Mouse (Mus musculus): Measurements from ENCODE around the gene Hipk1. TPM values are rescaled to one million over a fixed set of nuclear protein-coding genes. Genes with fewer than 3 reads are reported as not detected.

The Hipk1 gene
- polyA plus RNA-seq, 1 experiment = 28.8 TPM

Other genes starting within 250 kb of the Hipk1 start
- 0.21 and 0.44 TPM in 2 replicates for gene Syt6, start 216.3 kb downstream of the Hipk1 start, polyA plus RNA-seq (2012; rRNA removed)
- 0.04 TPM in 1 of 2 replicates, not detected in the other for gene Atg4a-ps, start 145.5 kb downstream of the Hipk1 start, polyA plus RNA-seq (2012; rRNA removed)
- gene Olfml3, start 53.6 kb downstream of the Hipk1 start, polyA plus RNA-seq (2012; rRNA removed) = 6.3 and 7.0 TPM in 2 replicates
- gene Gm10964, start 52.2 kb downstream of the Hipk1 start, polyA plus RNA-seq (2012; rRNA removed) = not detected in 2 replicates
- 7.1 and 12.0 TPM in 2 replicates for gene Dclre1b, start 17.9 kb upstream of the Hipk1 start, polyA plus RNA-seq (2012; rRNA removed)
- 14.3 and 15.0 TPM in 2 replicates for gene Ap4b1, start 18.0 kb upstream of the Hipk1 start, polyA plus RNA-seq (2012; rRNA removed)
- gene Gm43064, start 18.0 kb upstream of the Hipk1 start, polyA plus RNA-seq (2012; rRNA removed) = 0.14 TPM in 1 of 2 replicates, not detected in the other
- 109 and 159 TPM in 2 replicates for gene Bcl2l15, start 41.0 kb upstream of the Hipk1 start, polyA plus RNA-seq (2012; rRNA removed)
- gene Ptpn22, start 68.2 kb upstream of the Hipk1 start, polyA plus RNA-seq (2012; rRNA removed) = 9.6 and 15.2 TPM in 2 replicates
- 1.1 and 2.6 TPM in 2 replicates for gene Rsbn1, start 122.6 kb upstream of the Hipk1 start, polyA plus RNA-seq (2012; rRNA removed)
- gene Phtf1, start 176.5 kb upstream of the Hipk1 start, polyA plus RNA-seq (2012; rRNA removed) = 2.6 and 2.7 TPM in 2 replicates